Mouse (Mus musculus) lung, postnatal 4 days (tissue): ENCODE measurements around the gene 1700017B05Rik.
"Not testable (repeated sequence)": the region's sequence is repeated elsewhere in the genome, so short reads cannot be mapped to it uniquely, and the experiment has no call there.

Experiments used
- DNase-seq, 2 experiments: peaks; one replicate each; pipeline ENCODE4 v3.0.0; 2021

Gene 1700017B05Rik

DNA sequence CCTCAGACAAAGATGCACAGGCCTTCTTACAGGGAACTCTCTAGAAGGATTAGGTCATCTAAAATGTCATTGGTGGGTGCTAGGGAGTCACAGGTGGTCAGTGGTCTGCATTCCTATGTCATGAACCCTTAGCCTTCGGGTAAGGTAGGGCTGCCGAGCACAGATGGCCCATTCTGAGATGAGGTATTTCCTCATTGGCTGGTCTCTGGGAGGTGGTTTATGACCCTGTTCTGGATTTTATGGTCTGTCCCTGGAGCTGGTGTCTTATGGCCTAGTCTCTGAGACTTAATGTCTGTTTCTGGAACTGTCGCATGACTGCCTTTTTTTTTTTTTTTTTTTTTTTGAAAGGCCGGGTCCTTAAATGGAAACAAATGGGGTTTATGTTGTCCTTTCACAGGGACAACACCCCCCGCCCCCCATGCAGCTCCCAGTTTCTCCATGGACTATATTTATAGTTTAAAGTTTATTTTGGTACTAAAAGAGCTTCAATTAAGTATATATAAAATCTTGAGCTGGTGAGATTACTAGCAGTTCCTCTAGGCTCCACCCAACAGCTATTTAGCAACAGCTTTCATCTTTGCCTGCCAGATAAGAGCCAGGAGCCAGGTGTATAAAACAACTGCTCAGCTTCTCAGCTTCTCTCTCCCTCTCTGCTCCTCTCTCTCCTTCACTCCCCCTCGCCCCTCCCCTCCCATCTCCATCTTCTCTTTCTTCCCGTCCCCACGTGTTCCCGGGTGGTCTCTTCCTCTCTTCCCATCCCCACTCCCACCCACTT lies 49.8 kb downstream of the 1700017B05Rik start:
- DNase-seq, result no peak

DNA sequence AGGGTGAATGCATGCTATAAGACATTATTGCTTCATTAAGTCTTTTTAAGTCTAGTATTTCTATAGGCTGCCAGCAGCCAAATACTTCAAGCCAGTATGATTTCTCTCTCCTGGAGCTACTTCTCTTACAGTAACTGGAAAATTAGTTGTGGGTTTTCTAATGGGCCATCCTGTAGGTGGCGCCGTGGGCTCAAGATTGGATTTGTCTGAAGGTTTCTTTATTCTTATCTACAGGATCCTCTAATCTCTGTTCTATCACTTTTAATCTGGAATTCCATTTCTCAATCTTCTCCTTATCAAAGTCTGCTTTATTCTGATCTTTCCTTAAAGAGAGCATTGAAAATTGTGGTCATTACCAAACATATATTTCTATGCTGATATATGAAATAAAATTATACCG lies 53.1 kb downstream of the 1700017B05Rik start:
- DNase-seq, result peak in 1 of 2 experiments; percentile 43

DNA sequence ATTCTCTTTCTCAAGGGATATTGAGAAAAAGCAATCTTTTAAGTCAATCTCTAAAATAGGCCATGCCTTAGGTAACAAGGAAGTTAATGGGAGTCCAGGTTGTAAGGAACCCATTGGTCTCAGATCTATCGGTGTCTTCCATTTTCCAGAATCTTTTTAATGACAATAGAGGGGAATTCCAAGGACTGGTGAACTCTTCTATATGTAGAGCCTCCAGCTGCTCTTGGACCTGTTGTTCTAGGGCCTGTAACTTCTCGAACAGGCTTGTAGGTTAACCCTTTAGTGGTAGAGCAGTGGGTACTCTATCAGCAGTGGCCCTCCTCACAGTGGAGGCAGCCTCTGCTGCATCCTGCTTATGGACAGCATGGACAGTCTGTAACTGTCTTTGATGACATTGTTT lies 55.5 kb downstream of the 1700017B05Rik start:
- no peak for DNase-seq

DNA sequence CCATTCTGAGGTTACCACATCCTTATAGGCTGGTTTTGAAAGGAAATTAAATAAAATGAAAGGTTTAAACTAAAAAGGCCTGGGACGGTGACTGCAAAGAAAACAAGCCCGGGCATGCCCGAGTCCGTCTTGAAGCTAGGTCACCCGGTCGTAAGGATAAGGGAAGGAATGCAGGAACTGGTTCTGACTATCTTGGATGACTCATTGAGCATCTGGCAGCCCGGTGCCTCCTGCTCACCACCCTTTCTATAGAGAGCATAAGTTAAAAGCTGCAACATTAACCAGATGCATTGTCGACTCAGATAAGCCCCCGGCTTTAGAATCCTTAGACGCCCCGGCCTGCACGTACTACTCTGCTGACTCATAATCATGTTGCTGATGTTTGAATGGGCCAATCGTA lies 58.8 kb downstream of the 1700017B05Rik start:
- not testable (repeated sequence) for DNase-seq
